Mouse (Mus musculus): ENCODE results near the gene Gm49325.

DNA sequence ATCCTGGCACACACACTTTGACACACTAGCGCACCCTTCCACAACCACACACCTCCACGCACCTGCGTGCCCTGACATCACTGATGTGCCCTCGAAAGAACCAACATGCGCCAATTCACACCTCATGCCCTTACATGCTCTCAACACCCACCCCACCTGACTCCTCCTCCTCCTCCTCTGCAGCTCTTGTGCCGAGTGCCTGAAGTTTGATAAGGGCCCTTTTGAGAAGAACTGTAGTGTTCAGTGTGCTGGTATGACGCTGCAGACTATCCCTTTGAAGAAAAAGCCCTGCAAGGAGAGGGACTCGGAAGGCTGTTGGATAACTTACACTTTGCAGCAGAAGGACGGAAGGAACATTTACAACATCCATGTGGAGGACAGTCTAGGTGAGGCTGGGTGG, 45.2 kb upstream of the Gm49325 start:
- TF ChIP-seq EP300 (IDR thresholded peaks at IDR 0.05): no peak
- TF ChIP-seq CTCF (IDR thresholded peaks at IDR 0.05): no peak

All from lung, postnatal 0 days (tissue).